Mouse (Mus musculus) left cerebral cortex, adult 11 months (tissue): ENCODE results near the gene Gprin2.

Source experiments
- DNase-seq: peaks from one replicate; pipeline ENCODE4 v3.0.0; 2022; ENCODE audit warnings: low spot score

Gene Gprin2

GRCm38 (mm10) chr14:34201231-34202035 lies at the start of gene Gprin2:
Gprin2 (minus strand) TSS chr14:34201653.
- no peak for DNase-seq

- DNase-seq, result no peak
Observed at GRCm38 (mm10) chr14:34240676-34241075, 39.2 kb upstream of the Gprin2 start.

- no peak for DNase-seq
Observed at GRCm38 (mm10) chr14:34240263-34240662, 38.8 kb upstream of the Gprin2 start.

GRCm38 (mm10) chr14:34234630-34235380 lies 33.4 kb upstream of the Gprin2 start:
- peak; percentile 18 for DNase-seq

GRCm38 (mm10) chr14:34233846-34234245 lies 32.4 kb upstream of the Gprin2 start:
- no peak for DNase-seq

- no peak for DNase-seq
Observed at GRCm38 (mm10) chr14:34232866-34233680, 31.6 kb upstream of the Gprin2 start.

- DNase-seq, result no peak
Observed at GRCm38 (mm10) chr14:34232340-34232739, 30.9 kb upstream of the Gprin2 start.

- DNase-seq, result no peak
Observed at GRCm38 (mm10) chr14:34228830-34229506, 27.5 kb upstream of the Gprin2 start.

GRCm38 (mm10) chr14:34227981-34228380 lies 26.5 kb upstream of the Gprin2 start:
- DNase-seq, result no peak

GRCm38 (mm10) chr14:34226566-34226965 lies 25.1 kb upstream of the Gprin2 start:
- DNase-seq, result no peak

GRCm38 (mm10) chr14:34225986-34226385 lies 24.5 kb upstream of the Gprin2 start:
- no peak for DNase-seq

- no peak for DNase-seq
Observed at GRCm38 (mm10) chr14:34223362-34223898, 22.0 kb upstream of the Gprin2 start.

GRCm38 (mm10) chr14:34221416-34222077 lies 20.1 kb upstream of the Gprin2 start:
- DNase-seq, result no peak

GRCm38 (mm10) chr14:34220426-34220825 lies 19.0 kb upstream of the Gprin2 start:
- DNase-seq, result no peak

GRCm38 (mm10) chr14:34219786-34220198 lies 18.3 kb upstream of the Gprin2 start:
- no peak for DNase-seq

GRCm38 (mm10) chr14:34219295-34219694 lies 17.8 kb upstream of the Gprin2 start, which contains the start of gene Syt15:
Syt15 (plus strand) TSS chr14:34219595.
- no peak for DNase-seq

- no peak for DNase-seq
Observed at GRCm38 (mm10) chr14:34215451-34216127, 14.1 kb upstream of the Gprin2 start.

GRCm38 (mm10) chr14:34209942-34210341 lies 8.5 kb upstream of the Gprin2 start:
- no peak for DNase-seq

- no peak for DNase-seq
Observed at GRCm38 (mm10) chr14:34209080-34209479, 7.6 kb upstream of the Gprin2 start.

- peak; percentile 14 for DNase-seq
Observed at GRCm38 (mm10) chr14:34208651-34209050, 7.2 kb upstream of the Gprin2 start.
